In the genomic region with DNA sequence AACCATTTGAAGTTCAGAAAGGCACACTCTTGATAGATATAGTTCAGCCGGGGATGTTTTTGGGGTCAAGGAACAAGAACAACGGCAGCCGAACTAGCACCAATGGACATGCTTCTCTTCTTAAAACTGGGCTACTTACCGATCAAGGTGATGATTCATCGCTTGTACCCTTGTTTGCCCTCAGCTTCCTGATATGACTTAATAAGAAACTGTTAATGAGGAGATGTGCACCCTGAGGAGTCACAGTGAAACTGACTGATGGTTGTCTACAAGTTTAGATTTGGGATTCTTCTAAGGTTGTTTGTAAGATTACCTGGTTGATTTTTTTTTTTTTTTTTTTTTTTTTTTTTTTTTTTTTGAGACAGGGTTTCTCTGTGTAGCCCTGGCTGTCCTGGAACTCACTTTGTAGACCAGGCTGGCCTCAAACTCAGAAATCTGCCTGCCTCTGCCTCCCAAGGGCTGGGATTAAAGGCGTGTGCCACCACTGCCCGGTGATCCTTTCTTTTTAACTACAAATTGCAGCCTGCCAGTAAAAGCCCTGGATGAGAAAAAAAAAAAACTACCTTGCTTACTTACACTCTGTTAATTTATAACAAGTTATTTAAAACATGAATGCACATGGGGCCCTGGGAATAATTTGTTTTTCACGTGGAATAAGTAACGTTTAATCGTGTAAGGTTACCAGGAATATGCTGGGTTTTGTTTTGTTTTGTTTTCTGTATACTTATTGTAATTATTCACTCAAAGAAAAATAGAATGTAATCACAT, we compare ENCODE assay signal across 21 mouse cellular contexts.
DNase-seq lines count a peak whose midpoint lies in the region; ATAC-seq and TF ChIP-seq lines count a peak whose summit lies in the region.
"Had no signal": no experiment of that assay in that cellular context is flagged by ENCODE, and none has a peak within 500 bp of the region (broad histone marks: within the 10 kb centered on the region; RNA-seq: fewer than 3 reads in every experiment).

No protein-coding gene starts in this region.

- no peak for DNase-seq in kidney, postnatal 0 days (ENCODE audit: low spot score)
- no peak for DNase-seq in kidney, adult 18-20 months
- DNase-seq in naive thymus-derived CD4-positive, alpha-beta T cell, adult 2 months (ENCODE audit: low read depth) = peak; percentile 54
- no peak for DNase-seq in frontal cortex, postnatal 25 days (ENCODE audit: low spot score in 2 of 2)
- no peak for DNase-seq in embryo, embryonic 9.5 days (ENCODE audit: extremely low spot score)
- no peak for DNase-seq in thymus, adult 18-20 months
- DNase-seq: adrenal gland, adult 2 months; adrenal gland, postnatal 25 days; B cell, adult 2 months; cerebellum, adult 18-20 months; cerebellum, adult 9-11 months; cerebellum, postnatal 36 days; kidney, adult 11 months had no signal

- H3K9ac ChIP-seq in kidney, postnatal 0 days (ENCODE audit: low read depth, low read length) = no peak overlapping the region
- H3K9ac ChIP-seq: heart, embryonic 12.5 days; hindbrain, embryonic 15.5 days had no signal

- H3K4me1 ChIP-seq in kidney, postnatal 0 days (replicated peaks; ENCODE audit: insufficient read depth, low read length) = peaks cover 9% of the 10 kb centered on the region; the same call in 1 of the 2 replicates

- ATAC-seq in kidney, postnatal 0 days (replicated peaks; ENCODE audit: low FRiP score, low read depth) = no peak
- ATAC-seq in CD4-positive, CD25-positive, alpha-beta regulatory T cell, adult 4 months = peak; percentile 67
- ATAC-seq in activated CD4-positive, CD25-positive, alpha-beta regulatory T cell, adult 4 months = peak; percentile 57
- ATAC-seq: forebrain, embryonic 14.5 days; Patski had no signal

- H3K4me2 ChIP-seq in kidney, postnatal 0 days (ENCODE audit: low read length) = no peak overlapping the region
- H3K4me2 ChIP-seq: heart, embryonic 12.5 days; hindbrain, embryonic 15.5 days had no signal

- H3K36me3 ChIP-seq in kidney, postnatal 0 days (ENCODE audit: insufficient read depth, low read length) = no peaks in the 10 kb centered on the region
- H3K36me3 ChIP-seq: embryonic facial prominence, embryonic 10.5 days; hindbrain, embryonic 10.5 days; hindbrain, embryonic 15.5 days had no signal

- no peak for TF ChIP-seq CTCF in kidney, postnatal 0 days (IDR thresholded peaks at IDR 0.05; ENCODE audit: low read depth)

- peak overlapping the region; percentile 26; the same call in 1 of the 2 replicates for H3K27ac ChIP-seq in kidney, postnatal 0 days
- H3K27ac ChIP-seq: embryonic facial prominence, embryonic 10.5 days; hindbrain, embryonic 10.5 days; hindbrain, embryonic 15.5 days had no signal

- H3K4me3 ChIP-seq in kidney, postnatal 0 days (replicated peaks; ENCODE audit: low read depth, low read length) = no peak overlapping the region
- H3K4me3 ChIP-seq: embryonic facial prominence, embryonic 10.5 days; heart, embryonic 12.5 days; hindbrain, embryonic 10.5 days; hindbrain, embryonic 15.5 days had no signal

- 67% methylated on average over 10 of the region's 10 CpGs for WGBS in kidney, postnatal 0 days

- no peaks in the 10 kb centered on the region for H3K27me3 ChIP-seq in kidney, postnatal 0 days (ENCODE audit: insufficient read depth, low read length)
- H3K27me3 ChIP-seq: heart, embryonic 12.5 days; hindbrain, embryonic 15.5 days; Patski had no signal

- no peaks in the 10 kb centered on the region for H3K9me3 ChIP-seq in kidney, postnatal 0 days (replicated peaks; ENCODE audit: low read length)
- H3K9me3 ChIP-seq: embryonic facial prominence, embryonic 10.5 days; heart, embryonic 12.5 days; hindbrain, embryonic 10.5 days; hindbrain, embryonic 15.5 days had no signal
